Mouse (Mus musculus) heart, postnatal 36 days (tissue): Measurements from ENCODE around the gene Zbtb4. TPM values are rescaled to one million over a fixed set of nuclear protein-coding genes. Genes with fewer than 3 reads are reported as not detected.
"Not testable (repeated sequence)": the region's sequence is repeated elsewhere in the genome, so short reads cannot be mapped to it uniquely, and the experiment has no call there.

Experiments
- DNase-seq, 2 experiments: peaks; one replicate each; pipeline ENCODE4 v3.0.0; 2021 to 2022
- intact Hi-C: fragments of 180-260 bp; cut with DNase I; formaldehyde crosslinking; loops from one replicate; pipeline ENCODE4 v1.15.1; 2025
- total RNA-seq, 2 experiments: library from RNA; stranded (reverse); gene quantifications; 2 replicates each; pipeline ENCODE4 v1.2.3; 2021

The Zbtb4 gene
- 10 to 100 TPM; 39.0 to 43.1 TPM for total RNA-seq

- intact Hi-C loops, result loop anchor here (2.0 kb wide), 4 partner anchors 19 to 111 kb away; partner anchors contain the start of gene Chrnb1
- DNase-seq, result peak; percentile 53 to 79
Measured at GRCm38 (mm10) chr11:69765221-69766125, at the start of gene Zbtb4. Zbtb4 (plus strand) TSS chr11:69765912.

GRCm38 (mm10) chr11:69715929-69716328 is 49.8 kb upstream of the Zbtb4 start:
- DNase-seq, result no peak
- intact Hi-C loops, result loop anchor here (2.0 kb wide), 2 partner anchors 33 to 61 kb away; partner anchors contain the start of genes Senp3 and Sox15

- intact Hi-C loops, result no loop called here
- no peak for DNase-seq
Measured at GRCm38 (mm10) chr11:69716953-69717352, 48.8 kb upstream of the Zbtb4 start.

- DNase-seq, result no peak
- intact Hi-C loops, result no loop called here
Measured at GRCm38 (mm10) chr11:69718661-69719060, 47.1 kb upstream of the Zbtb4 start.

- no peak for DNase-seq
- intact Hi-C loops, result no loop called here
Measured at GRCm38 (mm10) chr11:69719423-69719822, 46.3 kb upstream of the Zbtb4 start.

GRCm38 (mm10) chr11:69720852-69721251 is 44.9 kb upstream of the Zbtb4 start:
- DNase-seq, result no peak
- intact Hi-C loops, result no loop called here

GRCm38 (mm10) chr11:69723074-69723473 is 42.6 kb upstream of the Zbtb4 start:
- DNase-seq, result no peak
- intact Hi-C loops, result no loop called here

- DNase-seq, result no peak
- intact Hi-C loops, result no loop called here
Measured at GRCm38 (mm10) chr11:69725951-69726350, 39.8 kb upstream of the Zbtb4 start.

GRCm38 (mm10) chr11:69729063-69729462 is 36.6 kb upstream of the Zbtb4 start:
- intact Hi-C loops, result no loop called here
- DNase-seq, result peak; percentile 49 to 70

GRCm38 (mm10) chr11:69731408-69731807 is 34.3 kb upstream of the Zbtb4 start:
- DNase-seq, result not testable (repeated sequence)
- intact Hi-C loops, result loop anchor here (2.0 kb wide), 1 partner anchor 145 kb away; no protein-coding TSS in a partner anchor

GRCm38 (mm10) chr11:69751635-69752034 is 14.1 kb upstream of the Zbtb4 start:
- intact Hi-C loops, result no loop called here
- no peak for DNase-seq

- intact Hi-C loops, result no loop called here
- DNase-seq, result no peak
Measured at GRCm38 (mm10) chr11:69752686-69753085, 13.0 kb upstream of the Zbtb4 start.

GRCm38 (mm10) chr11:69754233-69754632 is 11.5 kb upstream of the Zbtb4 start:
- no peak for DNase-seq
- intact Hi-C loops, result loop anchor here (1.0 kb wide), 2 partner anchors 72 to 98 kb away; partner anchors contain the start of gene Senp3

- intact Hi-C loops, result loop anchor here (1.0 kb wide), 2 partner anchors 72 to 98 kb away; partner anchors contain the start of gene Senp3
- peak in 1 of 2 experiments; percentile 42 for DNase-seq
Measured at GRCm38 (mm10) chr11:69754701-69755100, 11.0 kb upstream of the Zbtb4 start.

GRCm38 (mm10) chr11:69757303-69758089 is 8.2 kb upstream of the Zbtb4 start:
- intact Hi-C loops, result loop anchor here (1.0 to 2.0 kb wide), 4 partner anchors 45 to 164 kb away; partner anchors contain the start of genes Eif5a, Kctd11 and Plscr3
- no peak for DNase-seq

- intact Hi-C loops, result loop anchor here (1.0 to 2.0 kb wide), 4 partner anchors 45 to 163 kb away; partner anchors contain the start of genes Eif5a, Kctd11 and Plscr3
- DNase-seq, result peak; percentile 99
Measured at GRCm38 (mm10) chr11:69758090-69758456, 7.6 kb upstream of the Zbtb4 start.

- intact Hi-C loops, result loop anchor here (1.0 to 2.0 kb wide), 4 partner anchors 44 to 163 kb away; partner anchors contain the start of genes Eif5a, Kctd11 and Plscr3
- DNase-seq, result peak; percentile 99
Measured at GRCm38 (mm10) chr11:69758478-69758970, 7.2 kb upstream of the Zbtb4 start, which contains the start of gene Polr2a. Polr2a (minus strand) TSS chr11:69758637.

GRCm38 (mm10) chr11:69758971-69759721 is 6.6 kb upstream of the Zbtb4 start:
- peak; percentile 76 to 84 for DNase-seq
- intact Hi-C loops, result loop anchor here (1.0 to 2.0 kb wide), 4 partner anchors 44 to 162 kb away; partner anchors contain the start of genes Eif5a, Kctd11 and Plscr3

GRCm38 (mm10) chr11:69760160-69760900 is 5.4 kb upstream of the Zbtb4 start:
- intact Hi-C loops, result no loop called here
- DNase-seq, result no peak
